Mouse (Mus musculus) spleen, postnatal 0 days (tissue): ENCODE data around the gene Brix1. TPM values are rescaled to one million over a fixed set of nuclear protein-coding genes. Genes with fewer than 3 reads are reported as not detected.

Experiments
- polyA plus RNA-seq: library from polyadenylated mRNA; unstranded; fragments of >200 nt; fragmentation: Nextera tagmentation; extraction: Ambion mirVana; gene quantifications from 2 replicates; pipeline ENCODE4 v1.2.1, GENCODE M21; 2015

Gene Brix1
- 96.4 and 98.6 TPM in 2 replicates for polyA plus RNA-seq

GRCm38 (mm10) chr15:10485484-10486364 lies at the start of gene Brix1, which contains the start of gene Rad1:
TSS of gene Brix1 (minus strand) at chr15:10485947.
TSS of gene Rad1 (plus strand) at chr15:10486018.

GRCm38 (mm10) chr15:10470151-10470831 lies 15.5 kb downstream of the Brix1 start, which contains the start of gene Dnajc21:
TSS of gene Dnajc21 (minus strand) at chr15:10470516.

Other genes with a start within 250 kb of the Brix1 start
- gene Gm21973, start 160.6 kb downstream of the Brix1 start, polyA plus RNA-seq = not detected in 2 replicates
- gene Agxt2, start 127.4 kb downstream of the Brix1 start, polyA plus RNA-seq = not detected in 2 replicates
- 9.4 and 9.5 TPM in 2 replicates for gene Dnajc21, start 15.4 kb downstream of the Brix1 start, polyA plus RNA-seq
- 24.8 and 25.8 TPM in 2 replicates for gene Rad1, start 71 bp upstream of the Brix1 start, polyA plus RNA-seq
- gene Ttc23l, start 72.7 kb upstream of the Brix1 start, polyA plus RNA-seq = not detected in 2 replicates
- 11.1 and 15.3 TPM in 2 replicates for gene Rai14, start 228.7 kb upstream of the Brix1 start, polyA plus RNA-seq